Mouse (Mus musculus): ENCODE data around the gene Zfp653.
"Not testable (repeated sequence)": the region's sequence is repeated elsewhere in the genome, so short reads cannot be mapped to it uniquely, and the experiment has no call there.

Zfp653 gene

GRCm38 (mm10) chr9:22070791-22071573 is at the start of gene Zfp653, which contains the start of gene Gm49318:
Zfp653 (minus strand) TSS chr9:22071376.
Gm49318 (minus strand) TSS chr9:22071259.
- peak; percentile 98 for DNase-seq

DNA sequence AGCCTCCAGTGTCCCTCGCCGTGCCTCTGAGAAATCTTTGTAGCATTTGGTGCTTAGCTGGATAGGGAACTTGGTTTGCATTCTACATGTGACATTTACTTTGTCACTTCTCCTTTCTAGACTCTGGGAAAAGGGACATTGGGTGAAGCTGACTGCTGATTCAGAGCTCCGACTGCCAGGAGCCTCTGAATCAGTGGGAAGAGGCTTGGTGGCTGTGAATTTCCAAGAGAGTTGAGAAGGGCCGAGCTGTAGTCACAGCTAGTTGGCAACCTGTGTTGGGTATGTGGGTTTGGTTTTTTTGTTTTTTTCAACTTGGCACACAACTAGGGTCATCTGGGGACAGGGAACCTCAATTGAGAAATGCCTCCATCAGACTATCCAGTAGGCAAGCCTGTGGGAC is 48.4 kb upstream of the Zfp653 start:
- DNase-seq = no peak

- peak; percentile 73 for DNase-seq
These were observed 46.7 kb upstream of the Zfp653 start for GRCm38 (mm10) chr9:22117754-22118456.

- peak; percentile 92 for DNase-seq
These were observed 45.7 kb upstream of the Zfp653 start, which contains the start of gene Elof1 for GRCm38 (mm10) chr9:22116740-22117426. Elof1 (minus strand) TSS chr9:22117172.

DNA sequence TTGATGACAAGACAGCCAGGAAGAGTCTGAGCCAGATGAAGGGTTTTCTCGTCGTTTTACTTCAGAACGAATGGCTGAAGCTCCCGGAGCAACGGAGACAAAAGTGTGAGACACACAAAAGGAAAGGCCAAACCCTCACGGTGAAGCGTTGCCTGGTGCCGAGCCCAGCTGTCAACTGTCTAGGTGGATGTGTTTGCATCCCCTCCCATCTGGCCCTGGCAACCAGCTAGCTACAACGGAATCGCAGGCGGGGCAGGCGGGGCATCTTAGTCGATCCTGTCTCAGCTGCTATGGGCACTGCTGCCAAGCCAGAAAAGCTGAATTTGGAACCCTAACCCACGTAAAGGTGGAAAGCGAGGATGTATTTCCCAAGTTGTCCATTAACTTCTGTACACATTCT is 44.9 kb upstream of the Zfp653 start:
- DNase-seq = no peak

DNA sequence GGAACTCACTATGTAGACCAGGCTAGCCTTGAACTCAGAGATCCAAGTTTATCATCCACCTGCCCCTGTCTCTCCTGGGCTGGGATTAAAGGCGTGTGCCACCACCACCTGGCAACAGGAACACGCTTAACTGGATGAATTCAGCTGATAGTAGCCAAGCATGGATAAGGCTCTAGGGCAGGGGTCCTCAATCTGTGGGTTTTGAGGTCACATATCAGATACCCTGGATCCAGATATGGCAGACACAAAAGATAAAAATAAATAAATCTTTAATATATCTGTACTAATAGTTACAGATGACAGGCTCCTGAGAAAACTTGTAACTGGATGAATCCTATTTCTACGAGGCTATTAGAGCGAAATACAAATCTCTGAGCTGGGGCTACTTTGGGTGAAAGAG is 44.5 kb upstream of the Zfp653 start:
- no peak for DNase-seq

DNA sequence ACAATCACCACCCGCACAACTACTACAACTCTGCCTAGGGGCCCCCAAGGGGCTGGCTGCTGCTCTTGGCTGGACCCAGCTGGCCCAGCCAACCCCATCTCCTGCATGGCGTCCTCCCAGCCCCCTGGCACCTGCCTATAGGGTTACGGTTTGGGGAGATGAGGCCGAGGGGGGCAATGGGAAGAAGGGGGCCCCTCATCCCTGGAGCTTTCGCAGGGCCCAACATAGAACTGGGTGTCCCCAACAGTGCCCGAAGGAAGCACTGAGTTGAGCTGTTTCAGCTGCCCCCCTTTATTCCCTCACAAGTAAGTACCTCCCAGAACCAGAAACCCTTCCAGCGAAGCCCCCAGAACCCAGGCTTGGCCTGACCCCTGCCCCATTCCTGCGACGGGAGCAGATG is 37.0 kb upstream of the Zfp653 start:
- no peak for DNase-seq

DNA sequence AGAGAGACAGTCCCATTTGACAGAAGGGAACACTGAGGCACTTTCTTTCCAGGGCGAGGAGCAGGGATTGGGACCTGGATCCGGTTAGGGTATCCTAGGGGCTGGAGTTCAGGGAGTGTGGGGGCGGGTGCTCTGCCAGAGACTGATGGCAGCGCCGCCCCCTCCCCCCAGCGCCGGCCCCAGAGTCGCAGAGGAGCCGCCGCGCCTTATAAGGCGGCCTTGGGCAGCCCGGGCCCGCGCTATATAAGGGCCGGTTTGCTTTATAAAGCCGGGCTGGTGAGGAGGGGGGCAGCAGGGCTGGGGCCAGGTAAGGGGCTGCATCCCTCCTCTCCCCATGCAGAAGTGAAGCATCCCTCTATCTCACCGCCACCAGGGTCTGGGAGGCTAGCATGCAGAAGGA is 28.7 kb upstream of the Zfp653 start:
- DNase-seq = no peak

DNA sequence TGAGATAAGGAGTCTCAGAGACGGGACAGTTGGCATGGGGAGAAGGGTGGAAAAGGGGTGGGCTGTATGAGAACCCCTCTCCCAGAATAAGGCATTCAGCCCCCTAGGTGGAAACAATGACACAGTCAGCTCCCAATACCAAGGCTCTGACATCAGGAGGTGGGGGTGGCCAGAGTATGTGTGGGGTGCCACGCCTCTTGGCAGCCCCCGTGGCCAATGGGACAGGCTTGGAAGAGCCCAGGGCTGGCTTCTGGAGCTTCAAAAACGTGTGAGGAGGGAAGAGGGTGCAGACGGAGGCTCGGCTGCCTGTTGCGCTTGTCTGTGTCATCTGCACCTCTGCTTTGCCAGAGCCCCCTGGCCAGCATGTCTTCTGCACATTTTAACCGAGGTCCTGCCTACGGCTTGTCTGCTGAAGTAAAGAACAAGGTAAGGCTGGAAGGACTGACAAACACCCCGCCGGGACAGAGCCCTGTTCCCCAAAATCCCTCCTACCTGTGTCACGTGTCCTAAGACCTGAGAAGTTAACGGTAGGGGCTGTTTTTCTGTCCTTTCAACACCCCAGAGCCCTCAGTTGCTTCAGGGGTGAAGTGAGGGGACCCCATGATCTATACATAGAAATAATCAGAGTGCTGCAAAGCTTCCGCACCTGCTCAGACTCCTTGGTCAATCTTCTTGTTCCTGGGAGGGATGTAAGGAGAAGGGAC is 28.0 kb upstream of the Zfp653 start, which contains the start of gene Cnn1:
Cnn1 (plus strand) TSS at position 224 of the 704 bp plus-strand sequence.
- DNase-seq = no peak

DNA sequence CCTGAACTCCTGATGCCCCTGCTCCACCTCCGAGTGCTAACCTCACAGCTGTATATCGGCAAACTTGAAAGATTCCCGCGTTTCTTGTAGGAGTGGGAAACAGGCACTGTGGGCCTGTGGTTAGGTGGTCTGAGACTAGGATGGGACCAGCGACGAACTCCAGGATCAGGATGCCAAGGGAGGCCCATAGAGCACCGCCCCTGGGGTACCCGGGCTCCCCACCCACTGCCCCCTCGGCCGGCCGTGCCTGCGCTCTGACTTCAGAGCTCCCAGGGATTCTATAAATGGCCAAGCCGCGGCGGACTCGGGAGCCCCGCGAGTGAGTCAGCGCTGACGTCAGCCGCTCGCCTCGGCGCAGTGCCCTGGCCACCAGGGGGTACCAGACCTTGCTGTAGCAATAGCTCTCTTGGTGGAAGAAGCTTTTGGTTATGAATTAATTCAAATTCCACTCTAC is 24.7 kb upstream of the Zfp653 start:
- DNase-seq = peak; percentile 91

GRCm38 (mm10) chr9:22092746-22093145 is 21.6 kb upstream of the Zfp653 start:
- DNase-seq = no peak

DNA sequence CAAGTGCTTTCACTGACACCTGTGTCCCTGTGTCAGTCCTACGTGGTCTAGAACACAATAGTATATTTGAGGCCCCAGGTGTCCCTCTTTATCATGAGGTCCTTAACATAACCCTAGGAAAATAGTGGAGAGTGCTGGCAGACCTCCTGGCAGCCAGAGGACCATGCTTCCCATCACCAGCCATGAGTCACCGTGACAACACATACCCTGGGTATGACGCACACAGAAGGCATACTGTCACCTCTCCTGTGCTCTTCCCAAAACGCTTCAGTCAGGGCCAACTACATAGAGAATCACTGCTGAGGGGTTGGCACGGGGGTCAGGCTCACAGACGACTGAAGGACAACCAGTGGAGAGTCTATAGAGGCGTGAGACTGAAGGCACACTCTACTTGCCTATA is 18.8 kb upstream of the Zfp653 start:
- DNase-seq = no peak

DNA sequence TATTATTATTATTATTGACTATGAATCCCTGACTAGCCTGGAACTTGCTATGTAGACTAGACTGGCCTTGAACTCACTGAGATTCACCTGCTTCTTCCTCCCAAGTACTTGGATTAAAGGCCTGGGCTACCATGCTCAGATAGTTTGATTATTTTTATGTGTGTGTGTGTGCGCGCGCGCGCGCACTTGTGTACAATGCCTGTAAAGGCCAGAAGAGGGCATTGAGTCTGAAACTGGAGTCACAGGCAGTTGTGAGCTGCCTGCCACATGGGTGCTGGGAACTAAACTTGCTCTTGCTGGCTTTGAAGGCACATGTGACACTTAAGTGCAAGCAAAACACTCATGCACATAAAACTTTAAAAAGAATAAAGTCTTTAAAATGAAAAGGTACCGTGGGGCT is 18.1 kb upstream of the Zfp653 start:
- DNase-seq = no peak

DNA sequence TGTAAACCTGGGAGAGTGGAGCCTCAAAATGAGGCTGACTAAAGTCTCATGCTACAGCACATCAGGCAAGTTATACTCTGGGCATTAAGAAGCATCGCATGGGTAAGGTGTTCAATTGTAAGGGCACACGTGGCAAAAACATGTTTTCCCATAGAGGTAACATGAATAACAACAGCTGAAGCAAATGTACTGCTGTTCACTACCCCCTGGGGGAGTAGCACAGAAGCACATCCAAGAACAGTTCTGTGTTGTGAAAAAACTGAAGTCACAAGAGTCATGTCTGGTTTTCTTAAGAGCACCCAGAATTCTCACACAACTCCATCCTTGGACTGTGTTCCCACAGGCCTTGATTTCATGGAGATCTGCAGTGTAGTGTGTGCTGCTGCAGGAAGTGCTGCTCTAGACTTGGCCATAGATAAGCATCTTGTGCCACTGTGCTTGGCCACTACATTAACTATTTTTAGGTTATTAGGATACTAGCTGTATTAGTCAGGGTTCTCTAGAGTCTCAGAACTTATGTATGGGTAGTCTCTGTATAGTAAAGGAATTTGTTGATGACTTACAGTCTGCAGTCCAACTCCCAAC is 15.9 kb upstream of the Zfp653 start:
- DNase-seq = no peak

- no peak for DNase-seq
These were observed 14.8 kb upstream of the Zfp653 start for GRCm38 (mm10) chr9:22086012-22086411.

DNA sequence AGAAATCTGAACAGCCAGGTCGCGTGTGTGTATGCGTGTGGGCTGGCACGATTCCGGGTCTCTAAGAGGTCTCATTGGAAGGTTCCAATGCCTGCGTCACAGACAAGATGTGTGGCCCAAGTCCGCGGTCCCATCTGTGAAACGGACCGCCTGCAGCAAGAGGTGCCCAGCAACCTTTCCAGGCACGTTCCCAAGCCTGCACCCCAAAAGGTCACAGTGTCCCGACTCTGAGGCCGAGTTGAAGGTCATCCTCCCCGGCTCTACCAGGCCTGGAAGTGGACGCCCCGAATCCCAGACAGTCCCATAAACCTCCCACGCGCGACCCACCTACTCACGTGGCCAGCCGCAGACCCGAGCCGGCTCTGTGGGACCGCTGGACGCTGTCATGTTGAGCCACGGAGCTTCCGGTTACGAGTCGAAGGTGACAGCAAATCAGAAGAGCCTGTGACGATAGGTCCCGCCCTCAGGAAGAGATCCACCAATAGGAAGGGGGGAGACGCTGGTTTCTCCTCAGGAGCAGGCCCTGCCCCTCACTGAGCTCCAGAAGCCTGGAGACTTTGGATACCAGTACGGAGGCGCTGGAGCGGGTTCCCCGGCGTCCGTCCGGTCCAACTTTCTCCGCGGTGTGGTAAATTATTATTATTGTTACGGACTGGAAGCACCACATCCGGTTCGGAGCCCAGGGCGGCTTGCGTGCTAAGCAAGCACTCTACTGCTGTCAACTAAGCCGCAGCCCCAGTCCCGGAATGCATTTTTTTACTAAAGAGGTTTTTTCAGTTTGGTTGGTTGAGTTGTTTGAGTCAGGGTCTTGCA is 14.1 kb upstream of the Zfp653 start, which contains the start of gene Ecsit:
Ecsit (minus strand) TSS at position 417 of the 813 bp plus-strand sequence.
- peak; percentile 92 for DNase-seq

GRCm38 (mm10) chr9:22084667-22085021 is 13.5 kb upstream of the Zfp653 start:
- no peak for DNase-seq

DNA sequence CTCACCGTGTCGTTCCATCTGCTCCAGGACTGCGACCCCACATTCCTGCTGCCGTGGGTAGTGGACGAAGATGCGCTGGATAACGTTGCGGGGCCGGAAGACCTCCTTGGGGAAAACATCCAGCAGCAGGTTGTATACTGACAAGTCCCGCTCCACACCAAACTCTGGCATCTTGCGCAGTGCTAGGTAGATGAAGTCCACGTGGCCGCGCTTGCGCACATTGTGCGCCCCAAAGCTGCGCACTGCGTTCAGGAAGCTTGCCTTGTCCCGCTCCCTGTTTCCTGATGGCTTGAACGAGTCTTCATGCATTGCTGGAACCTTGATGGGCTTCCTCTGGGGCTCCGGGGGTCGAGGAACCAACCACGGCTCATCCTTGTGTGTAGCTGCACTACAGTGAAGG is 5.0 kb upstream of the Zfp653 start:
- no peak for DNase-seq

DNA sequence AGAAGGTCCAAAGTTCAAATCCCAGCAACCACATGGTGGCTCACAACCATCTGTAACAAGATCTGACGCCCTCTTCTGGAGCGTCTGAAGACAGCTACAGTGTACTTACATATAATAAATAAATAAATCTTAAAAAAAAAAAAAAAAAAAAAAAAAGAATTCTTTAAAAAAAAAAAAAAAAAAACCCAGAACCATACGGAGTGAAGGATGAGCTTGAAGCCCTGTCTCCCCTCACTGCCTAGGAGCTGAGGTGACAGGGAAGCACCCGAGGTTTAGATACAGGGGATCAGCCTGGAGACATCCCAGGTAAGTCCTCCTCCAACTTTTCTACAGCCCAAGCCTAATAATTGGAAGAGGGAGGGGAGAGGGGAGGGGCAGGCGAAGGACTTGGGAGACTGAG is 4.6 kb upstream of the Zfp653 start:
- DNase-seq = not testable (repeated sequence)

- DNase-seq = no peak
These were observed 1.1 kb upstream of the Zfp653 start for GRCm38 (mm10) chr9:22072276-22072675.

- DNase-seq = no peak
These were observed 1.2 kb downstream of the Zfp653 start for GRCm38 (mm10) chr9:22069881-22070553.

Data from lung, postnatal 14 days (tissue).